Mouse (Mus musculus): ENCODE measurements around the gene Pigk.

Pigk gene

DNA sequence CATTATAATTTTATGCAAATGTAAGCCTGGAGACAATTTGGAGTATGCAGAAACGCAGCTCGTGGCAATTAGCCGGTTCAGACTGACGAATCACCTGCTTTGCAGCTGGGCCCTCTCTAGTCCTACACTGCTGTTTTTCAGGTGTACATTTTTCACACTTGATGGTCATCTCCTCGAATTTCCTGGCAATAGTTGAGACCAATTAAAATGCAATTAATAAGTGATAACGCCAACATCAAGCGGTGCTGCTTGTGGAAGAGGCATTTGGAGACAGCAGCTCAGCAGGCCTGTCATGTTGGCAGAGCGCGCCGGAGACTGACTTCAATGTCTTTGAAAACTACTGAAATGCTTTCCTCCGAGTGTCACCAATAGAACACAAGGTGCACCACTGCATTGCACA, 310.1 kb downstream of the Pigk start:
- DNase-seq = no peak
